Mouse (Mus musculus) liver, adult 2 months (tissue): ENCODE measurements at regions not wholly inside any gene's neighbourhood (a gene's known extent, or its start where the extent isn't known, plus 50 kb on each side); places are given as distances from the start of the nearest gene placed in this dataset.

Experiments used
- DNase-seq: peaks from one replicate; pipeline ENCODE4 v3.0.0-alpha.2; 2011; ENCODE audit warnings: low read depth, low spot score; ENCODE audit errors: extremely low read depth
- H3K27ac ChIP-seq: fragments of 200-500 bp; replicated peaks from 2 replicates; pipeline ENCODE4 v1.5.1; 2012; ENCODE audit warnings: low read depth, mild to moderate bottlenecking, control low read depth, inconsistent platforms, low read length; ENCODE audit not compliant: insufficient read depth
- H3K27me3 ChIP-seq: fragments of 200-500 bp; 2 replicates; pipeline ENCODE4 v1.6.1; 2012; ENCODE audit warnings: mild to moderate bottlenecking, moderate library complexity, low read length, inconsistent platforms; ENCODE audit not compliant: control insufficient read depth, insufficient read depth
- H3K36me3 ChIP-seq: fragments of 200-500 bp; 2 replicates; pipeline ENCODE4 v1.6.1; 2012; ENCODE audit warnings: low read length, inconsistent platforms; ENCODE audit not compliant: control insufficient read depth, insufficient read depth
- H3K4me1 ChIP-seq: fragments of 200-500 bp; 2 replicates; pipeline ENCODE4 v1.6.1; 2011; ENCODE audit warnings: low read length; ENCODE audit not compliant: control insufficient read depth, insufficient read depth
- H3K4me3 ChIP-seq: fragments of 200-500 bp; 2 replicates; pipeline ENCODE4 v1.5.1; 2011; ENCODE audit warnings: low read depth, mild to moderate bottlenecking, control low read depth, low read length, moderate library complexity; ENCODE audit not compliant: insufficient read depth
- H3K79me2 ChIP-seq: fragments of 200-500 bp; 2 replicates; pipeline ENCODE4 v1.6.1; 2012; ENCODE audit warnings: inconsistent platforms, mild to moderate bottlenecking, low read length, moderate library complexity; ENCODE audit not compliant: control insufficient read depth, insufficient read depth
- H3K9ac ChIP-seq: fragments of 200-500 bp; 2 replicates; pipeline ENCODE4 v1.6.1; 2012; ENCODE audit warnings: low read depth, mild to moderate bottlenecking, control low read depth, inconsistent platforms, low read length
- CTCF ChIP-seq: fragments of 200-500 bp; IDR thresholded peaks from 2 replicates; pipeline ENCODE4 v1.5.1; 2011; ENCODE audit warnings: low read depth, low read length, control low read depth
- POLR2A ChIP-seq: fragments of 200-500 bp; IDR thresholded peaks from 2 replicates; pipeline ENCODE4 v1.6.1; 2011; ENCODE audit warnings: low read length, control low read depth; ENCODE audit not compliant: insufficient read depth; ENCODE audit errors: extremely low read depth
- WGBS: fragments of 180-500 bp; shearing (Covaris S2); methylation state at CpG from one replicate; pipeline ENCODE4 v1.1.7; 2018; 5-methylcytosine and 5-hydroxymethylcytosine counted together

- 24% methylated on average over 1 of the region's 1 CpGs for WGBS
- H3K27ac ChIP-seq = no peak overlapping the region
- H3K9ac ChIP-seq = no peak overlapping the region
- peak; percentile 2 for DNase-seq
- no peaks in the 10 kb centered on the region for H3K36me3 ChIP-seq
- H3K4me3 ChIP-seq = no peak overlapping the region
- H3K79me2 ChIP-seq = no peaks in the 10 kb centered on the region
- TF ChIP-seq CTCF = no peak
- no peak for TF ChIP-seq POLR2A
- no peaks in the 10 kb centered on the region for H3K27me3 ChIP-seq
- no peaks in the 10 kb centered on the region for H3K4me1 ChIP-seq
Measured at GRCm38 (mm10) chr6:31873911-31874310, 176.1 kb upstream of the 1700012A03Rik start.

GRCm38 (mm10) chr6:31871766-31872165 is 178.3 kb upstream of the 1700012A03Rik start:
- Histone ChIP-seq H3K9ac (no peak overlapping the region), H3K27ac (no peak overlapping the region), H3K36me3 (no peaks in the 10 kb centered on the region), H3K79me2 (no peaks in the 10 kb centered on the region), H3K4me3 (no peak overlapping the region), H3K27me3 (no peaks in the 10 kb centered on the region), H3K4me1 (no peaks in the 10 kb centered on the region)
- 85% methylated on average over 3 of the region's 3 CpGs for WGBS
- TF ChIP-seq CTCF (no peak), POLR2A (no peak)
- no peak for DNase-seq

- no peak overlapping the region for H3K27ac ChIP-seq
- no peak for DNase-seq
- 37% methylated on average over 7 of the region's 7 CpGs for WGBS
- no peaks in the 10 kb centered on the region for H3K4me1 ChIP-seq
- H3K79me2 ChIP-seq = no peaks in the 10 kb centered on the region
- no peak for TF ChIP-seq CTCF
- no peak for TF ChIP-seq POLR2A
- no peak overlapping the region for H3K9ac ChIP-seq
- H3K27me3 ChIP-seq = no peaks in the 10 kb centered on the region
- no peaks in the 10 kb centered on the region for H3K36me3 ChIP-seq
- H3K4me3 ChIP-seq = no peak overlapping the region
Measured at GRCm38 (mm10) chr6:31861996-31862395, 188.1 kb upstream of the 1700012A03Rik start.

GRCm38 (mm10) chr6:31859621-31860020 is 190.4 kb upstream of the 1700012A03Rik start:
- WGBS = 77% methylated on average over 3 of the region's 3 CpGs
- Histone ChIP-seq H3K4me1 (no peaks in the 10 kb centered on the region), H3K27ac (no peak overlapping the region), H3K27me3 (no peaks in the 10 kb centered on the region), H3K9ac (no peak overlapping the region), H3K4me3 (no peak overlapping the region), H3K36me3 (no peaks in the 10 kb centered on the region), H3K79me2 (no peaks in the 10 kb centered on the region)
- TF ChIP-seq CTCF (no peak), POLR2A (no peak)
- DNase-seq = no peak

- 95% methylated on average over 16 of the region's 16 CpGs for WGBS
Measured at GRCm38 (mm10) chr6:31854261-31854660, 195.8 kb upstream of the 1700012A03Rik start.

GRCm38 (mm10) chr6:31846319-31846718 is 203.7 kb upstream of the 1700012A03Rik start:
- H3K9ac ChIP-seq = no peak overlapping the region
- WGBS = 84% methylated on average over 9 of the region's 9 CpGs
- no peak overlapping the region for H3K4me3 ChIP-seq
- no peak overlapping the region for H3K27ac ChIP-seq
- TF ChIP-seq POLR2A = no peak
- TF ChIP-seq CTCF = no peak
- no peaks in the 10 kb centered on the region for H3K36me3 ChIP-seq
- no peaks in the 10 kb centered on the region for H3K4me1 ChIP-seq
- no peaks in the 10 kb centered on the region for H3K27me3 ChIP-seq
- no peaks in the 10 kb centered on the region for H3K79me2 ChIP-seq
- DNase-seq = no peak

More at GRCm38 (mm10) chr6:31854261-31854660, 195.8 kb upstream of the 1700012A03Rik start:
- no peak overlapping the region for H3K27ac ChIP-seq
- DNase-seq = no peak
- no peak overlapping the region for H3K9ac ChIP-seq
- TF ChIP-seq POLR2A (no peak), CTCF (no peak)
- no peak overlapping the region for H3K4me3 ChIP-seq
- no peaks in the 10 kb centered on the region for H3K4me1 ChIP-seq
- no peaks in the 10 kb centered on the region; the same call in 1 of the 2 replicates for H3K27me3 ChIP-seq
- H3K79me2 ChIP-seq = no peaks in the 10 kb centered on the region
- H3K36me3 ChIP-seq = no peaks in the 10 kb centered on the region
